Mouse (Mus musculus): ENCODE measurements around the gene Bcl11a.

Gene Bcl11a

GRCm38 (mm10) chr11:24133928-24134327, 56.1 kb downstream of the Bcl11a start:
- DNase-seq: no peak

DNA sequence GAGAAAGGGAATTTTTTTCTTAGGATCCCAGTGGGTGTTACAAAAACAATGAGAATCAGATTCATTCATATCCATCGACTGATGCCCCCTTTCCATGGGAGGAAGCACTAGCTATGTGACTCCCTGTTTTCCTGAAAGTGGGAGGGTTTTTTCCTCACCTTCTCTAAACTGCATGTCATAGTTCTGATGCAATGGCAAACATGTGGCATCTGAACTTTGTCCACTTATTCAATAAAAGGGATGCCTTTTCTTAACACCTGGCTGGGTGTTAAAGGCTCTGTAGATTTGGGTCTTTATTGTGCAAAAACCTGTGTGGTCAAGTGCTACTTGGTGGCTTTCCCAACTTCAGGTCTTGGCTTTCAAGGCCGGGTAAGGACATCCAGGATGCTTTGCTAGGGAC, 57.4 kb downstream of the Bcl11a start:
- DNase-seq: no peak

DNA sequence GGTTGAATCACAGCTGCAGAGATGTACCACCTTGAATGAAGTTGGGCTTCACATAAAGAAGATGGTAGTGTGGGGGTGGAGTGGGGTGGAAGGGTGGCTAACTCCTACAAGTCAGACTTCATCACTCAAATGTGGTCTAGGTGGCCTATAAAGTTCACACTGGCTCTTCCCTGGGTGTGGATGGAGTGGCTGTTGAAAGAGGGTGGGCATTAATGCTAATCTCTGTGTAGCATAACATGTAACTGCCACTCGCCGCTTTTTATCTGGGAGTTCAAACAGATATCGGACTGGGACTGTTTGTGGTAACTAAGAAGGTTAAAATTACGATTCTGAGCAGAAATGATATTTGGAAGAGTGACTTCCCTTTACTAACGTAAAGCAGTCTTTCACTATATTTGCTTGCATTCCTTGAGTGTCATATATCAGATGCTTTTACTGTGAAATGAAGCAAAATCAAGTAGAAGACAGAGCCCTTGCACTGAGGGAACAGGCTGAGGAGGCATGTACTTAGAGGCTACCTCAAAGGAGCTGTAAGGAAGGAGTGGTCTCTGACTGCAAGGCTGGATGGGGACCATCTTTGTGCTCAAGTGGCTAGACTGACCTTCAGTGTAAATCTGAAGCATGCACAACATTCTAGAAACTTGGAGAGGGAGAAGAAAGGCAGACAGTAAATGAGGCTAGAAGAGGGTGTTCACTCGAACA, 58.4 kb downstream of the Bcl11a start:
- no peak for DNase-seq

GRCm38 (mm10) chr11:24137891-24138290, 60.0 kb downstream of the Bcl11a start:
- DNase-seq: no peak

DNA sequence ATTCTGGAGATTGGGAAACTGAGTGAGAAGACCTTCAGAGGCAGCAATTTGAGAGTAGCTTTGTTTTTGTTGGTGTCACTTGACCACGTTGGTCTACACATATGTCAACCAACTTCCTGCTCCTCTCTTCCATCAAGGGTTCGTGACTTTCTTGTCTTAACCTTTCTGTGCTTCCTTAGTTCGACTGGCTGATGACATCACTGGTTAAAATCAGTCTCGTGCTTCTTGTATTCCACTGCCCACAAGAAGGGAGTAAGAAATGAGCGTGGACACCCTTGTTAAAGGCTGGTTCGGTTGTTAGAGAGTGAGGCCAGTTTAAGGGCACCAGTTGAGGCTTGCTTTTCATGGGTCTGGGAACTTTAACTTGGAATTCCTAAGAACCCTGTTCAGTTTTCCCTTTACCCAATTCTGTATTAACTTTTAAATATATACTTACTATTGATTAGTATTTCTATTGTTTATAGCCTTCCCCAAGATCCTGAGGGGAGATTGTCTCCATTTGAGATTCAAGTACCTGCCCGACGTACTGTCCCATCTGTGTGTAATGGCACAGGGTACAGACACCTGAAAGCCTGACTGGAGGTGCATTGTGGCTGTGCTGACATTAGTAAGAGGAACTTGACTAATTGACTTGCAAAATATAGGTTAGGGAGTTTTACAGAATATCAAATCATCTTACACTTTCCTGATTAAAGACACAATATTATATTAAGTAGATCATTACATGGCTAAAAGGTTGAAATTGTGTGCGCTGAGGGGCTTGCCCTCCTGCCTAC, 60.9 kb downstream of the Bcl11a start:
- no peak for DNase-seq

DNA sequence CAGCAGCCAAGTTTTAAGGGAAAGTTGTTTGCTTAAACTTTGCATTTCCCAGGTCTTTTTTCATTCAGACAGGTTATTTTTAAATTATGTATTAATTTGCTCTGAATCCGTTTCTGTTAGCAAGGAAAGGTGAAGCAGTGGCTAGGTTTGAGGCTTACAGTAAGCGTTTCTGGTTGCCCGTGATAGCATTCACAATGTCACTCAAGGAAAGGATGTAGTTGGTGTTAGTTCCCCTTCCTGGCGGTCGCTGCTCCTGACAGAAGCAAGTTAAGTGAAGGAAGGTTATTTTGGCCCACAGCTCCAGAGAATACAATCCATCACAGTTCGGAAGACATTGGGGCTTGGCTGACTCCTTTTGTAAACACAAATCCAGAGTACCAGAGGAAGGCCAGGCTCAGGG, 61.6 kb downstream of the Bcl11a start:
- no peak for DNase-seq

DNA sequence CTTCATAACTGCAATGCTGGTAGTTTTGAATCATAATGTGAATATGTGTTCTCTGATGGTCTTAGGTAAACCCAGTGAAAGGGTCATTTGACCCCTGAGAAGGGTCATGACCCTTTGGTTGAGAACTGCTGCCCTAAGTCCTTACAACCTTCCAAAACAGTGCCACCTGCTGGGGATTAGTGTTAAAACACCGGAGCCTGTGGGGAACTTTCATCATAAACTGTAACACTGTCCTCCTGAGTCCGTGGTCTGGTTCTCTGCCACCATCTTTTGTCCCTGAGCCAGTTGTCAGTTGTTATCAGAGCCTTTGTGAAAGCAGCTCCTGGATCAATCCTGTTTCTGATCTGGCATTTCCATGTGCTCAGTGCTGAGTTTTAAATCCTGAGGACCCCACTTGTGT, 62.1 kb downstream of the Bcl11a start:
- DNase-seq: no peak

- no peak for DNase-seq
Measured at GRCm38 (mm10) chr11:24140948-24141347, 63.1 kb downstream of the Bcl11a start.

- DNase-seq: no peak
Measured at GRCm38 (mm10) chr11:24141479-24142251, 63.8 kb downstream of the Bcl11a start.

- DNase-seq: no peak
Measured at GRCm38 (mm10) chr11:24142316-24142715, 64.5 kb downstream of the Bcl11a start.

- no peak for DNase-seq
Measured at GRCm38 (mm10) chr11:24144159-24144946, 66.5 kb downstream of the Bcl11a start.

DNA sequence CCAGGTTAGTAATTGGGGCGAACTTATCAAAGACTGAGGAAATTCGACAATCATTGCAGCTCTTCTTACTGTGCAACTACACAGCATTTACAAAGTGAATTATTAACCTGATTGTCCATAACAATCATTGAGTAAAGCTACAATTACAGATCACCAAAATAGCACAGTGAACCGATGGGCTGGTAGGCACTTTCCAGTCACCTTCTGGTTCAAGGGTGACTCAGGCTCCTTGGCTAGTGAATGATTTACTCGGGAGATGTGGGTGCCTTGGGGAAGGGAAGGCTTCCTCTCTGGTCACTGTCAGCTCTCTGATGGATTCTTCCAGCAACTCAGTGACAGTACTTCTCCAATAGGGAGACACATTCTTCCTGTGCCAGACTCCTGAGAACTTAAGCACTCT, 68.2 kb downstream of the Bcl11a start:
- no peak for DNase-seq

GRCm38 (mm10) chr11:24146437-24146836, 68.6 kb downstream of the Bcl11a start:
- DNase-seq: no peak

- no peak for DNase-seq
Measured at GRCm38 (mm10) chr11:24147698-24148097, 69.8 kb downstream of the Bcl11a start.

DNA sequence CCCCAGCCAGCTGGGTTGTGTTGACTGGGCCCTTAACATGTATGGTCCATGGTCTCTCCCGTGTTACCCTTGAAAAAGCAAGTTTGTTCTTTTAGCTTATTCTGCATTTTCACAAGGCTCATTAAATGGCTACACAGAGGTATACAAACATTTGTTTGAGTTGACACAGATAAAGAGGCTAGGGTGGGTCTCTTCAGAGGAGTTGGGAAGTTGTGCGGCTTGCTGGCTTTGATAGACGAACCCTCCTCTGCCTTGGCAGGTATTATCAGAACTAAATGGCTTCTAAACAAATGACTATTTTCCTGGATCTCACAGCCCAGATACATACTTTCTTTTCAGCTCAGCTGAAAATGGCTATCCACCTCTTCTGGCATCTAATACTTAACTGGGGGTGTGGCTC, 70.7 kb downstream of the Bcl11a start:
- no peak for DNase-seq

DNA sequence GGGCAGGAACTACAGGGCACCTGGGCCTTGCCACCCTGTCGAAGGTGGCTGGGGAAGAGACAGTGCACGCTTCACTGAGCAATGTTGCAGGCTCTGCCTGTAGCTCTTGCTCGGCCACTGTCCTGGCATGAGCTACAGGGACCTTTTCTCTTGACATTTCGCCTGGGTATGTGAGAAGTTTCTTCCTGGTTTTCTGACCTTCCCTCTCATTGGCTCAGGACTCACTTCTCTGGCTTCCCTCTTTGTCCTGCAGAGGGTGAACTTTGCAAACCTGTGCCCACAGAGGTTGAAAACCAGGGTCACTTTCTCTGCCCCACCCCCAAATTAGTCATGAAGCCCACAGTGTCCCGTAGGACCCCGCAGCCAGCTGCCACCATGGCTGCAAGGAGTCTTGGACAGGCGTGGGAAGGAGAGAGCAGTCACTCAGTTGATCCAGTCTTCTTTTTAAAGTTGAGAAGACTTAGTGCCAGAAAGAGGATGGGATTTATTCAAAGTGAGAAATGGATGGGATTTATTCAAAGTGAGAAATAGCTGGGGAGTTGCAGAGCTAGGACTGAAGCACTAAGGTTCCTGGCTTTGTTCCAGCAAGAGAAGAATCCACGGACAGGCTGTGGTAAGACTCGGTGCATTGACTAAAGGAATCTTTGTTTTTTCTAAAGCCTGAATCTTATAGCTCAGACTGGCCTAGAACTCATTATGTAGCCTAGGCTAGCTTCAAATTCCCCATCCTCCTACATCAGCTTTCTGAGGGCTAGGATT, 71.8 kb downstream of the Bcl11a start:
- no peak for DNase-seq

- DNase-seq: no peak
Measured at GRCm38 (mm10) chr11:24152076-24152784, 74.4 kb downstream of the Bcl11a start.

GRCm38 (mm10) chr11:24153049-24153448, 75.2 kb downstream of the Bcl11a start:
- DNase-seq: no peak

DNA sequence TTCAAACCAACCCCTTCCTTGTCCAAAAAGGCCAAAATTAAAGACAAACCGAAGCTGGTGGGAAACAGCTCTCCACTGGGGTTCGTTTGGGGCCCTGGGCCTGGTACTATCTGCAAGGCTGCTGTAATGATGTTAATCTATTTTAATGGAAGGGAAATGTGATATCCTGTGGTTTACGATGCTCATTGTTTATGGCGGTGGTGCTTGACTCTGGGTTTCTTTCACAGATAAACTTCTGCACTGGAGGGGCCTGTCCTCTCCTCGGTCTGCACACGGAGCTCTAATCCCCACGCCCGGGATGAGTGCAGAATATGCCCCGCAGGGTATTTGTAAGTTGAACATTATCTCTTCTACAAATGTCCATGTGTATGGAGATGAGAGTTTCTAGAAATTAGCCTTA, 80.2 kb downstream of the Bcl11a start:
- no peak for DNase-seq

DNA sequence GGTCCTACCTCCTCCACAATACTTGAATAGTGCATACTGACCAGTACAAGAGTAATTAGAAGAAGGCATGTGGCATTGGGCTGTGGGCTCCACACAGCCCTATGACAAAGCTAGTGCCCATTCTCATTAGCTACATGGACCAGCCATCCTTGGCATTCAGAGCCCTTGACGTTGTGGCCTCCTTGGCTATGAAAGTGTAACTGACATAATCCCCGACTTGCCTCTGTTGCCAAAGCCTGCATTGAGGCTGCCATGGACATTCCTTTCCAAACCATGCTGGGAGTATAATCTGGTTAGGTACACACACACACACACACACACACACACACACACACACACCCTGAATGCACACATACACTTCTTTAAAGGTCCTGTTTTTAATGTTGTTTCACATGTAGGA, 81.8 kb downstream of the Bcl11a start:
- DNase-seq: no peak

DNA sequence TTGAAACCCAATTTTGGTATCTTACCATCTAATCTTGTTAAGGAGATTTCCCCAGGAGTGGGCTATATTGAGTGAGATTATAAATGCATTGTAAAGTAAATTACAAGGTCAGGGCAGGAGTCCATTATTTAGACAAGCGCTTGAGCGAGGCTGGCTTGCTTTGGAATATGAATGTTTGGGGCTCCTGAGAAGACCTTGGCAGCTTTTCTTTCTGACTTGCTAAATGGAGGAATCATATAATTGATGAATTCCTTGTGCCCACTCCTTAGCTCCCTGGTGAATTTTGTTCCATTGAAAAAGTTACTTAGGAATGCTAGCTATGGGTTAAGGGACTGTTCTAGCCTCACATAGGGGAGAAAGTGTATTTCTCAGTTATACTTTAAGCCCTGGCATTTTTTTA, 83.6 kb downstream of the Bcl11a start:
- DNase-seq: no peak

DNA sequence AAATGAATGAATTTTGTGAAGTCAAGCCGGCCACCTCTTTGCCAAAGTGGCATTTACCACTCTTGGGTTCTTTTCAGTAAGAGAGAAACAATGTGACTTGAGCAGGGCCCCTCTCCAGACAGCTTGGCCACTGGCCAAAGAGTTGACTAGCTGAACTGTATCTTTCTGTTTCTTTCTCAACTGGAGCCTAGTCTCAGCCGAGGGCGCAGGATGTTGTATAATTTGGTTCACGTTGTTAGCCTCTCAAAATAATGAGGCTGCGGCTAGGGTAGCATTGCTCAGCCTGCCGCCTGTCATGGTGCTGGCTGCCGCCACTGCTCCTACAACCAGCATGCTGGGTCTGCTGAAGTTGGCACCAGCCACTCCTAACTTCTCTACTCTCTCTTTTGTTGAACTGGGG, 84.2 kb downstream of the Bcl11a start:
- no peak for DNase-seq

Measured in thymus, postnatal 4 days (tissue).